In genomic region chr17:47936591-47936990, GRCm38 (mm10) we compare ENCODE assay signal across 30 mouse cellular contexts.
"Had no signal": no experiment of that assay in that cellular context is flagged by ENCODE, and none has a peak within 500 bp of the region (broad histone marks: within the 10 kb centered on the region; RNA-seq: fewer than 3 reads in every experiment).

No protein-coding gene starts in this region.

- H3K4me2 ChIP-seq: limb, embryonic 12.5 days; limb, embryonic 13.5 days; limb, embryonic 15.5 days; liver, embryonic 11.5 days; liver, embryonic 13.5 days; liver, embryonic 15.5 days; lung, embryonic 14.5 days; lung, embryonic 15.5 days; midbrain, embryonic 11.5 days; midbrain, embryonic 12.5 days; midbrain, embryonic 13.5 days; midbrain, embryonic 15.5 days; neural tube, embryonic 12.5 days had no signal

- ATAC-seq: lung, postnatal 0 days; midbrain, embryonic 13.5 days; midbrain, embryonic 15.5 days; midbrain, embryonic 16.5 days had no signal

- H3K27ac ChIP-seq: left cerebral cortex, adult 2 months; limb, embryonic 10.5 days; limb, embryonic 12.5 days; limb, embryonic 13.5 days; limb, embryonic 15.5 days; liver, embryonic 13.5 days; liver, embryonic 14.5 days; liver, embryonic 15.5 days; lung, embryonic 15.5 days; macrophage; midbrain, embryonic 10.5 days; midbrain, embryonic 12.5 days; midbrain, embryonic 13.5 days; midbrain, embryonic 15.5 days; neural tube, embryonic 12.5 days had no signal

- H3K4me3 ChIP-seq: left cerebral cortex, adult 2 months; limb, embryonic 10.5 days; limb, embryonic 12.5 days; limb, embryonic 13.5 days; limb, embryonic 15.5 days; liver, embryonic 13.5 days; liver, embryonic 15.5 days; lung, embryonic 15.5 days; megakaryocyte, embryonic 14.5 days; midbrain, embryonic 10.5 days; midbrain, embryonic 12.5 days; midbrain, embryonic 13.5 days; midbrain, embryonic 15.5 days; myocyte; neural tube, embryonic 12.5 days had no signal

- DNase-seq: left cerebral cortex, postnatal 4 days; liver, embryonic 13.5 days; lung, adult 18-20 months; lung, adult 2 months; lung, embryonic 14.5 days; lung, postnatal 10 days; lung, postnatal 14 days; lung, postnatal 36 days; lung, postnatal 4 days; midbrain, embryonic 14.5 days had no signal

- H3K4me1 ChIP-seq: limb, embryonic 15.5 days; lung, embryonic 15.5 days; midbrain, embryonic 15.5 days had no signal

- H3K36me3 ChIP-seq: limb, embryonic 10.5 days; limb, embryonic 12.5 days; limb, embryonic 13.5 days; limb, embryonic 15.5 days; liver, embryonic 13.5 days; liver, embryonic 15.5 days; lung, embryonic 15.5 days; midbrain, embryonic 10.5 days; midbrain, embryonic 12.5 days; midbrain, embryonic 13.5 days; midbrain, embryonic 15.5 days; neural tube, embryonic 12.5 days had no signal

- H3K27me3 ChIP-seq: limb, embryonic 15.5 days; liver, embryonic 13.5 days; liver, embryonic 15.5 days; lung, embryonic 15.5 days; midbrain, embryonic 13.5 days; neural tube, embryonic 12.5 days had no signal

- H3K9ac ChIP-seq: limb, embryonic 12.5 days; limb, embryonic 13.5 days; limb, embryonic 15.5 days; liver, embryonic 13.5 days; liver, embryonic 14.5 days; liver, embryonic 15.5 days; lung, embryonic 14.5 days; lung, embryonic 15.5 days; midbrain, embryonic 12.5 days; midbrain, embryonic 13.5 days; midbrain, embryonic 15.5 days; neural tube, embryonic 12.5 days had no signal

- H3K9me3 ChIP-seq: limb, embryonic 10.5 days; limb, embryonic 13.5 days; limb, embryonic 15.5 days; liver, embryonic 13.5 days; liver, embryonic 15.5 days; lung, embryonic 15.5 days; megakaryocyte, embryonic 14.5 days; midbrain, embryonic 10.5 days; midbrain, embryonic 12.5 days; midbrain, embryonic 13.5 days; midbrain, embryonic 15.5 days; neural tube, embryonic 12.5 days had no signal
